Mouse (Mus musculus) heart, embryonic 12.5 days (tissue): ENCODE results near the gene Hist1h2bb. TPM values are rescaled to one million over a fixed set of nuclear protein-coding genes. Genes with fewer than 3 reads are reported as not detected.
"Not testable (repeated sequence)": the region's sequence is repeated elsewhere in the genome, so short reads cannot be mapped to it uniquely, and the experiment has no call there.

Source experiments
- ATAC-seq: fragments of 200-750 bp; cut with Nextera tagmentation; 2 replicates; pipeline ENCODE4 v1.8.0; 2017; ENCODE audit warnings: moderate TSS enrichment, moderate library complexity; ENCODE audit not compliant: insufficient number of reproducible peaks, low FRiP score
- H3K27ac ChIP-seq: fragments of 300-500 bp; sonication (generic); 2 replicates; pipeline ENCODE4 v1.5.1; 2016; ENCODE audit warnings: mild to moderate bottlenecking, moderate library complexity; ENCODE audit not compliant: poor library complexity, severe bottlenecking
- H3K27me3 ChIP-seq: fragments of 300-500 bp; sonication (generic); replicated peaks from 2 replicates; pipeline ENCODE4 v1.6.1; 2016; ENCODE audit warnings: mild to moderate bottlenecking, moderate library complexity
- H3K36me3 ChIP-seq: fragments of 300-500 bp; sonication (generic); 2 replicates; pipeline ENCODE4 v1.6.1; 2016; ENCODE audit warnings: mild to moderate bottlenecking, moderate library complexity
- H3K4me1 ChIP-seq: fragments of 300-500 bp; sonication (generic); replicated peaks from 2 replicates; pipeline ENCODE4 v1.6.1; 2016; ENCODE audit warnings: mild to moderate bottlenecking
- H3K4me2 ChIP-seq: fragments of 300-500 bp; sonication (generic); 2 replicates; pipeline ENCODE4 v1.6.1; 2016; ENCODE audit warnings: mild to moderate bottlenecking, moderate library complexity
- H3K4me3 ChIP-seq: fragments of 300-500 bp; sonication (generic); 2 replicates; pipeline ENCODE4 v1.5.1; 2016; ENCODE audit warnings: mild to moderate bottlenecking
- H3K9ac ChIP-seq: fragments of 300-500 bp; sonication (generic); 2 replicates; pipeline ENCODE4 v1.6.1; 2016; ENCODE audit warnings: mild to moderate bottlenecking, moderate library complexity
- H3K9me3 ChIP-seq: fragments of 300-500 bp; sonication (generic); replicated peaks from 2 replicates; pipeline ENCODE4 v1.6.1; 2016; ENCODE audit warnings: mild to moderate bottlenecking, moderate library complexity
- WGBS: fragments of 180-500 bp; shearing (Covaris S2); methylation state at CpG from one replicate; pipeline ENCODE4 v1.1.7; 2016; 5-methylcytosine and 5-hydroxymethylcytosine counted together
- polyA plus RNA-seq: library from polyadenylated mRNA; unstranded; fragments of >200 nt; fragmentation: Nextera tagmentation; extraction: Ambion mirVana; gene quantifications from 2 replicates; pipeline ENCODE4 v1.2.1, GENCODE M21; 2016

Hist1h2bb gene
- polyA plus RNA-seq, 1 experiment from 2014 or later: 0.88 TPM

GRCm38 (mm10) chr13:23752067-23752741 is 5.7 kb downstream of the Hist1h2bb start, which contains the start of gene Hist1h3b:
Hist1h3b (plus strand) TSS chr13:23752267.
- WGBS: under 1% methylated on average over 22 of the region's 47 CpGs
- peak; percentile 86 for ATAC-seq
- peak within 1 kb of the TSS; percentile 76 for H3K4me2 ChIP-seq
- peak within 1 kb of the TSS; percentile 72 for H3K9ac ChIP-seq
- H3K27me3 ChIP-seq, H3K36me3 ChIP-seq, H3K9me3 ChIP-seq, H3K4me1 ChIP-seq: not testable (repeated sequence)
- peak within 1 kb of the TSS; percentile 53 for H3K4me3 ChIP-seq
- H3K27ac ChIP-seq: peak within 1 kb of the TSS; percentile 98

GRCm38 (mm10) chr13:23752742-23753172 is 6.2 kb downstream of the Hist1h2bb start:
- H3K9ac ChIP-seq: peak overlapping the region; percentile 68
- no peaks in the 10 kb centered on the region for H3K36me3 ChIP-seq
- peak overlapping the region; percentile 45 for H3K4me3 ChIP-seq
- peak overlapping the region; percentile 67 for H3K4me2 ChIP-seq
- H3K9me3 ChIP-seq: no peaks in the 10 kb centered on the region
- peaks cover 12% of the 10 kb centered on the region for H3K4me1 ChIP-seq
- no peak for ATAC-seq
- WGBS: 7% methylated on average over 6 of the region's 6 CpGs
- no peaks in the 10 kb centered on the region for H3K27me3 ChIP-seq
- H3K27ac ChIP-seq: peak overlapping the region; percentile 71; the same call in 1 of the 2 replicates

GRCm38 (mm10) chr13:23753314-23754078 is 7.0 kb downstream of the Hist1h2bb start:
- WGBS: 62% methylated on average over 4 of the region's 4 CpGs
- no peak for ATAC-seq
- H3K27ac ChIP-seq: no peak overlapping the region
- no peaks in the 10 kb centered on the region for H3K36me3 ChIP-seq
- no peak overlapping the region for H3K9ac ChIP-seq
- H3K4me3 ChIP-seq: no peak overlapping the region
- no peak overlapping the region for H3K4me2 ChIP-seq
- no peaks in the 10 kb centered on the region for H3K9me3 ChIP-seq
- no peaks in the 10 kb centered on the region for H3K27me3 ChIP-seq
- H3K4me1 ChIP-seq: peaks cover 7% of the 10 kb centered on the region; the same call in 1 of the 2 replicates

GRCm38 (mm10) chr13:23755000-23755399 is 8.5 kb downstream of the Hist1h2bb start:
- Histone ChIP-seq H3K9ac (no peak overlapping the region), H3K4me1 (peaks cover 7% of the 10 kb centered on the region), H3K27ac (no peak overlapping the region), H3K4me2 (no peak overlapping the region), H3K27me3 (no peaks in the 10 kb centered on the region), H3K4me3 (no peak overlapping the region), H3K36me3 (no peaks in the 10 kb centered on the region), H3K9me3 (no peaks in the 10 kb centered on the region)
- ATAC-seq: no peak

- Histone ChIP-seq H3K9me3 (no peaks in the 10 kb centered on the region), H3K4me3 (peak within 1 kb of the TSS; percentile 51), H3K4me1 (peaks cover 12% of the 10 kb centered on the region), H3K4me2 (peak within 1 kb of the TSS; percentile 77), H3K9ac (peak within 1 kb of the TSS; percentile 81), H3K36me3 (no peaks in the 10 kb centered on the region), H3K27me3 (no peaks in the 10 kb centered on the region), H3K27ac (peak within 1 kb of the TSS; percentile 93)
- peak; percentile 81 for ATAC-seq
- under 1% methylated on average over 13 of the region's 22 CpGs for WGBS
Observed at GRCm38 (mm10) chr13:23756790-23757189, 10.3 kb downstream of the Hist1h2bb start, which contains the start of gene Hist1h4b. Hist1h4b (plus strand) TSS chr13:23757013.

GRCm38 (mm10) chr13:23757211-23757773 is 10.8 kb downstream of the Hist1h2bb start:
- no peak; the same call in 1 of the 2 replicates for ATAC-seq
- WGBS: 1% methylated on average over 19 of the region's 23 CpGs
- peak overlapping the region; percentile 93 for H3K27ac ChIP-seq

GRCm38 (mm10) chr13:23757921-23758320 is 11.4 kb downstream of the Hist1h2bb start:
- Histone ChIP-seq H3K4me2 (no peak overlapping the region), H3K27me3 (no peaks in the 10 kb centered on the region), H3K4me3 (no peak overlapping the region), H3K4me1 (peaks cover 12% of the 10 kb centered on the region), H3K36me3 (no peaks in the 10 kb centered on the region), H3K27ac (no peak overlapping the region), H3K9ac (no peak overlapping the region), H3K9me3 (no peaks in the 10 kb centered on the region)
- ATAC-seq: no peak
- 49% methylated on average over 3 of the region's 3 CpGs for WGBS

More at GRCm38 (mm10) chr13:23757211-23757773, 10.8 kb downstream of the Hist1h2bb start:
- Histone ChIP-seq H3K9ac (peak overlapping the region; percentile 81), H3K9me3 (no peaks in the 10 kb centered on the region), H3K27me3 (no peaks in the 10 kb centered on the region), H3K4me3 (peak overlapping the region; percentile 51), H3K4me1 (peaks cover 12% of the 10 kb centered on the region), H3K4me2 (peak overlapping the region; percentile 77), H3K36me3 (no peaks in the 10 kb centered on the region)

- ATAC-seq: no peak
- Histone ChIP-seq H3K9ac (no peak overlapping the region), H3K4me1 (peaks cover 21% of the 10 kb centered on the region), H3K27me3 (no peaks in the 10 kb centered on the region), H3K36me3 (no peaks in the 10 kb centered on the region), H3K9me3 (no peaks in the 10 kb centered on the region), H3K4me2 (no peak overlapping the region), H3K27ac (no peak overlapping the region), H3K4me3 (no peak overlapping the region)
- WGBS: 86% methylated on average over 3 of the region's 3 CpGs
Observed at GRCm38 (mm10) chr13:23759251-23759771, 12.8 kb downstream of the Hist1h2bb start.

GRCm38 (mm10) chr13:23759916-23760239 is 13.3 kb downstream of the Hist1h2bb start:
- 60% methylated on average over 1 of the region's 1 CpGs for WGBS
- H3K27me3 ChIP-seq: no peaks in the 10 kb centered on the region
- peaks cover 27% of the 10 kb centered on the region for H3K4me1 ChIP-seq
- H3K9ac ChIP-seq: 0 out of 2 replicates have a peak overlapping the region, but pooled peaks have one; percentile 52
- ATAC-seq: no peak
- no peaks in the 10 kb centered on the region for H3K9me3 ChIP-seq
- H3K4me2 ChIP-seq: peak overlapping the region; percentile 83
- H3K4me3 ChIP-seq: peak overlapping the region; percentile 53
- no peaks in the 10 kb centered on the region for H3K36me3 ChIP-seq
- peak overlapping the region; percentile 94 for H3K27ac ChIP-seq

GRCm38 (mm10) chr13:23760240-23760971 is 13.9 kb downstream of the Hist1h2bb start:
- peaks cover 28% of the 10 kb centered on the region for H3K4me1 ChIP-seq
- H3K4me3 ChIP-seq: peak overlapping the region; percentile 53
- 2% methylated on average over 26 of the region's 27 CpGs for WGBS
- peak overlapping the region; percentile 52 for H3K9ac ChIP-seq
- peak overlapping the region; percentile 83 for H3K4me2 ChIP-seq
- ATAC-seq: 0 out of 2 replicates have a peak, but pooled peaks have one; percentile 0
- no peaks in the 10 kb centered on the region for H3K27me3 ChIP-seq
- H3K36me3 ChIP-seq: no peaks in the 10 kb centered on the region
- peak overlapping the region; percentile 94 for H3K27ac ChIP-seq
- H3K9me3 ChIP-seq: no peaks in the 10 kb centered on the region
